Mouse (Mus musculus) liver, embryonic 16.5 days (tissue): Measurements from ENCODE around the gene Dnaja4. TPM values are rescaled to one million over a fixed set of nuclear protein-coding genes. Genes with fewer than 3 reads are reported as not detected.
A peak's percentile ranks its signal among the peaks of the same experiment; 100 is the strongest.

Experiments
- ATAC-seq: fragments of 200-750 bp; cut with Nextera tagmentation; 2 replicates; pipeline ENCODE4 v1.8.0; 2017; ENCODE audit warnings: low read depth, mild to moderate bottlenecking, moderate number of reproducible peaks, moderate library complexity
- H3K27ac ChIP-seq: fragments of 300-500 bp; sonication (generic); 2 replicates; pipeline ENCODE4 v1.5.1; 2014; ENCODE audit warnings: mild to moderate bottlenecking, low read length
- H3K27me3 ChIP-seq: fragments of 300-500 bp; sonication (generic); 2 replicates; pipeline ENCODE4 v1.6.1; 2014; ENCODE audit warnings: low read depth, low read length, mixed read lengths; ENCODE audit not compliant: control insufficient read depth, insufficient read depth
- H3K36me3 ChIP-seq: fragments of 300-500 bp; sonication (generic); 2 replicates; pipeline ENCODE4 v1.6.1; 2014; ENCODE audit warnings: mild to moderate bottlenecking; ENCODE audit not compliant: control insufficient read depth, insufficient read depth
- H3K4me1 ChIP-seq: fragments of 300-500 bp; sonication (generic); 2 replicates; pipeline ENCODE4 v1.6.1; 2014; ENCODE audit warnings: low read depth, low read length, mixed read lengths; ENCODE audit not compliant: control insufficient read depth
- H3K4me2 ChIP-seq: fragments of 300-500 bp; sonication (generic); 2 replicates; pipeline ENCODE4 v1.6.1; 2014; ENCODE audit warnings: low read depth, low read length, mixed read lengths
- H3K4me3 ChIP-seq: fragments of 300-500 bp; sonication (generic); 2 replicates; pipeline ENCODE4 v1.5.1; 2014; ENCODE audit warnings: low read depth, mild to moderate bottlenecking, low read length
- H3K9ac ChIP-seq: fragments of 300-500 bp; sonication (generic); 2 replicates; pipeline ENCODE4 v1.6.1; 2014; ENCODE audit warnings: low read depth, low read length
- H3K9me3 ChIP-seq: fragments of 300-500 bp; sonication (generic); replicated peaks from 2 replicates; pipeline ENCODE4 v1.6.1; 2016; ENCODE audit warnings: low read length; ENCODE audit not compliant: control insufficient read depth
- WGBS: fragments of 180-500 bp; shearing (Covaris S2); extraction: QIAGEN DNeasy Blood & Tissue Kit; methylation state at CpG from one replicate; pipeline ENCODE4 v1.1.7; 2014; ENCODE audit not compliant: insufficient replicate concordance; 5-methylcytosine and 5-hydroxymethylcytosine counted together
- polyA plus RNA-seq: library from polyadenylated mRNA; unstranded; fragments of >200 nt; fragmentation: Nextera tagmentation; extraction: Ambion mirVana; gene quantifications from 2 replicates; pipeline ENCODE4 v1.2.1, GENCODE M21; 2015

The Dnaja4 gene
- polyA plus RNA-seq, 1 experiment from 2014 or later: 18.4 TPM

- H3K9me3 ChIP-seq: no peaks in the 10 kb centered on the region; the same call in 1 of the 2 replicates
- 72% methylated on average over 4 of the region's 4 CpGs for WGBS
- no peak for ATAC-seq
- no peak overlapping the region for H3K4me3 ChIP-seq
- H3K27me3 ChIP-seq: no peaks in the 10 kb centered on the region
- H3K9ac ChIP-seq: no peak overlapping the region
- no peaks in the 10 kb centered on the region for H3K4me1 ChIP-seq
- H3K36me3 ChIP-seq: no peaks in the 10 kb centered on the region
- no peak overlapping the region for H3K27ac ChIP-seq
- no peak overlapping the region for H3K4me2 ChIP-seq
These were observed 30.2 kb upstream of the Dnaja4 start for GRCm38 (mm10) chr9:54668455-54668854.

DNA sequence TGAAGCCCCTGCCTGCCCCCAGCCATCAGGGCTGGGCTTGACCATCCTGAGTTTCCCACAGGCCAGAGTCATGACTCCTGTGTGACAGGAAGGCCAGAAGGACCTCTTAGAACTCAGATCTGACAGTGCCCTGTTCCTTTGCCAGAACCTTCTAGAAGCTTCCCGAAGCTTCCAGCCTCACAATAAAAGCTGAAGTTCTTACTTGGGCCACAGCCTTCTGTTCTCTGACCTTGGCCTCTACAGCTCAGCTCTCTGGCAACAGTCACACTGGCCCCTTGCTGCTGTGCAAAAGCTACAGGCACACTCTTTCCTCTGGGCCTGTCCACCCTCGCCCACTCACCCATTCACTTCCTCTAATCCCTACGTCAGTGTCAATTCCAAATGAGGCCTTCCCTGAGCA, 26.7 kb upstream of the Dnaja4 start:
- Histone ChIP-seq H3K4me1 (no peaks in the 10 kb centered on the region), H3K9me3 (no peaks in the 10 kb centered on the region), H3K27ac (no peak overlapping the region), H3K9ac (no peak overlapping the region), H3K4me2 (no peak overlapping the region), H3K36me3 (no peaks in the 10 kb centered on the region), H3K4me3 (no peak overlapping the region), H3K27me3 (no peaks in the 10 kb centered on the region)
- no peak for ATAC-seq
- WGBS: 47% methylated on average over 3 of the region's 3 CpGs

GRCm38 (mm10) chr9:54673887-54674286, 24.8 kb upstream of the Dnaja4 start:
- Histone ChIP-seq H3K9me3 (no peaks in the 10 kb centered on the region), H3K4me2 (no peak overlapping the region), H3K27me3 (peaks cover 4% of the 10 kb centered on the region; the same call in 1 of the 2 replicates), H3K36me3 (no peaks in the 10 kb centered on the region), H3K9ac (no peak overlapping the region), H3K4me1 (no peaks in the 10 kb centered on the region), H3K27ac (no peak overlapping the region), H3K4me3 (no peak overlapping the region)
- WGBS: 77% methylated on average over 13 of the region's 13 CpGs
- no peak for ATAC-seq

GRCm38 (mm10) chr9:54676531-54676986, 22.1 kb upstream of the Dnaja4 start:
- 3% methylated on average over 14 of the region's 14 CpGs for WGBS
- Histone ChIP-seq H3K4me1 (no peaks in the 10 kb centered on the region), H3K27me3 (peaks cover 4% of the 10 kb centered on the region; the same call in 1 of the 2 replicates), H3K9me3 (no peaks in the 10 kb centered on the region), H3K4me3 (peak overlapping the region; percentile 41), H3K27ac (no peak overlapping the region), H3K4me2 (peak overlapping the region; percentile 73), H3K9ac (no peak overlapping the region), H3K36me3 (no peaks in the 10 kb centered on the region)
- ATAC-seq: peak; percentile 48; the same call in 1 of the 2 replicates

DNA sequence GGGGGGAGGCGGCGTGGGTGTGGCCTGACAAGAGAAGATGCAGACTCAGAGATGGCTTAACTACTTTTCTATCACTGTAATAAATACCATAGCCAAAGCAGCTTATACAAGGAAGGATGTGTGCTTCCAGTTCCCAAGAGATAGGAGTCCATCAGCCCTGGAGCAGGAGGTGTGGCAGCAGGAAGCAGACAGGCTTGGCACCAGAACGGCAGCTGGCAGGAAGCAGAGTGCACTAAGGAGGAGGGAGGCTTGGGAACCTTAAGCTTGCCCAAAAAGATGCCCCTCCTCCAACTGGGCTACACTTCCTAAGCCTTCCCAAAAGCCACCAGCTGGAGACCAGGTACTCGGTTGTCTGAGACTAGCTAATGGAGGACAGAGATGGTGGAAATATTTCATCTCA, 15.8 kb upstream of the Dnaja4 start:
- Histone ChIP-seq H3K27ac (no peak overlapping the region), H3K9ac (no peak overlapping the region), H3K27me3 (peaks cover 6% of the 10 kb centered on the region; the same call in 1 of the 2 replicates), H3K9me3 (no peaks in the 10 kb centered on the region), H3K4me3 (no peak overlapping the region), H3K4me1 (no peaks in the 10 kb centered on the region), H3K36me3 (no peaks in the 10 kb centered on the region), H3K4me2 (no peak overlapping the region)
- WGBS: 46% methylated on average over 2 of the region's 4 CpGs
- no peak for ATAC-seq

- Histone ChIP-seq H3K9me3 (no peaks in the 10 kb centered on the region), H3K9ac (no peak overlapping the region), H3K4me1 (no peaks in the 10 kb centered on the region), H3K36me3 (no peaks in the 10 kb centered on the region), H3K27ac (no peak overlapping the region), H3K4me3 (no peak overlapping the region), H3K4me2 (no peak overlapping the region), H3K27me3 (peaks cover 3% of the 10 kb centered on the region; the same call in 1 of the 2 replicates)
- no peak for ATAC-seq
- WGBS: 51% methylated on average over 7 of the region's 7 CpGs
These were observed 14.7 kb upstream of the Dnaja4 start for GRCm38 (mm10) chr9:54683814-54684605.

- WGBS: 62% methylated on average over 14 of the region's 14 CpGs
- H3K4me2 ChIP-seq: no peak overlapping the region
- no peak overlapping the region for H3K27ac ChIP-seq
- no peak overlapping the region for H3K4me3 ChIP-seq
- no peak overlapping the region for H3K9ac ChIP-seq
- H3K36me3 ChIP-seq: no peaks in the 10 kb centered on the region
- peaks cover 8% of the 10 kb centered on the region for H3K27me3 ChIP-seq
- ATAC-seq: no peak
- peaks cover 3% of the 10 kb centered on the region; the same call in 1 of the 2 replicates for H3K4me1 ChIP-seq
- no peaks in the 10 kb centered on the region for H3K9me3 ChIP-seq
These were observed 11.1 kb upstream of the Dnaja4 start for GRCm38 (mm10) chr9:54687246-54688236.

- peaks cover 8% of the 10 kb centered on the region for H3K27me3 ChIP-seq
- no peak for ATAC-seq
- 66% methylated on average over 8 of the region's 8 CpGs for WGBS
These were observed 9.2 kb upstream of the Dnaja4 start for GRCm38 (mm10) chr9:54689446-54689845.

More at GRCm38 (mm10) chr9:54689446-54689845, 9.2 kb upstream of the Dnaja4 start:
- H3K27ac ChIP-seq: no peak overlapping the region
- peaks cover 3% of the 10 kb centered on the region; the same call in 1 of the 2 replicates for H3K4me1 ChIP-seq
- no peaks in the 10 kb centered on the region for H3K36me3 ChIP-seq
- H3K4me3 ChIP-seq: no peak overlapping the region
- no peaks in the 10 kb centered on the region for H3K9me3 ChIP-seq
- no peak overlapping the region for H3K9ac ChIP-seq
- no peak overlapping the region for H3K4me2 ChIP-seq
